Mouse (Mus musculus): ENCODE data around the gene Pax5.

DNA sequence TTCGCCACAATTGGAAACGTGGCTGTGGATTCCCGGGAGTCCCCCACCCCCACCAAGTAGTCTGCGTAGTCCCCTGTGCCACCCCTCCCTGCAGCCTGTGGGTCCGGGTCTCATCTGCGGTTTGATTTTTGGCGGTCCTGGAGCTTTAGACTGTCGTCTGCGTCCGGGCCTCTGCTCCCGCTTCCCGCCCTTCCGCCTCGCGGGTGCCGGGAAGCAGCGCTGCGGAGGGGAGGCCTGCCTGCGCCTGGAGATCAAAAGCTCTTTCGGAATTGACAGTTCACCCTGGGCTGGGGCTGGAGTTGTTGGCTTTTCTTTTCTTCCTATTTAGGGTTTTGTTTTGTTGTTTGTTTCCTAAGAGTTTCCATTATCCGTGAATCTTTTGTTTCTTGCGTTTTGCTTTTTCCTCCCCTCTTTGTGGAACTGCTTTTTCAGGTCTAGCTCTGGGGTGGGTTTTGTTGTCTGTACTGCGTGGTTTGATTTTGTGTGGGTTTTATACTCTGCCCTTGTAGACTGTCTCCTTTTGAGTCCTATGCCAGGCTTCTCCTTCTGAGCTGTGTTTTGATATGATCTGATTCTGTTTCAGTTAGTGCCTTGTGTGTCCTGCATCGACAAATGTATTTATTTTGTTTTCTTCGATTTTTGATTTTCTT is 1.9 kb upstream of the Pax5 start:
- TF ChIP-seq GATA1 (IDR thresholded peaks at IDR 0.05; ENCODE audit: borderline replicate concordance, low read length) = no peak
- no peak for TF ChIP-seq FLI1 (IDR thresholded peaks at IDR 0.05; ENCODE audit: low read length)

Measured in megakaryocyte, embryonic 14.5 days (primary cell).